In genomic region chr1:132758656-132759370, GRCm38 (mm10) we compare ENCODE assay signal across 8 mouse cellular contexts. TPM values are rescaled to one million over a fixed set of nuclear protein-coding genes. Genes with fewer than 3 reads are reported as not detected.
DNase-seq lines count a peak whose midpoint lies in the region; ATAC-seq lines count a peak whose summit lies in the region.

No protein-coding gene starts in this region.

- WGBS in hindbrain, embryonic 11.5 days, result 10% methylated on average over 24 of the region's 24 CpGs
- WGBS in lung, embryonic 15.5 days, result 8% methylated on average over 24 of the region's 24 CpGs

- H3K9me3 ChIP-seq in hindbrain, embryonic 11.5 days (ENCODE audit: control insufficient read depth, low read length), result no peaks in the 10 kb centered on the region
- no peaks in the 10 kb centered on the region for H3K9me3 ChIP-seq in lung, embryonic 15.5 days

- H3K4me2 ChIP-seq in hindbrain, embryonic 11.5 days (replicated peaks; ENCODE audit: low read depth, low read length), result peak overlapping the region; percentile 20
- peak overlapping the region; percentile 48 for H3K4me2 ChIP-seq in lung, embryonic 15.5 days

- DNase-seq in R1 (ENCODE audit: low read depth, low spot score), result peak; percentile 77
- peak; percentile 84 for DNase-seq in cerebellum, adult 8-10 months
- DNase-seq in forelimb bud, embryonic 11.5 days (ENCODE audit: low read depth, low spot score), result peak; percentile 75
- DNase-seq in hindbrain, embryonic 11.5 days (ENCODE audit: low spot score), result peak; percentile 88
- DNase-seq in layer of hippocampus, adult 9-11 months, result peak; percentile 70
- peak; percentile 54 for DNase-seq in ovary, postnatal 14 days (ENCODE audit: low spot score)
- DNase-seq in yolk sac, embryonic 10.5 days (ENCODE audit: low spot score), result peak; percentile 18

- no peak overlapping the region for H3K9ac ChIP-seq in hindbrain, embryonic 11.5 days (ENCODE audit: low read depth, low read length)
- no peak overlapping the region for H3K9ac ChIP-seq in lung, embryonic 15.5 days

- ATAC-seq in hindbrain, embryonic 11.5 days (ENCODE audit: low FRiP score), result peak; percentile 86
- 0 out of 2 replicates have a peak, but pooled peaks have one; percentile 55 for ATAC-seq in lung, embryonic 15.5 days (ENCODE audit: borderline replicate concordance, extremely low read depth, low FRiP score, low TSS enrichment)

- no peaks in the 10 kb centered on the region for H3K36me3 ChIP-seq in hindbrain, embryonic 11.5 days (ENCODE audit: control insufficient read depth, insufficient read depth, low read length)
- no peaks in the 10 kb centered on the region for H3K36me3 ChIP-seq in lung, embryonic 15.5 days

- 0 out of 2 replicates have a peak overlapping the region, but pooled peaks have one; percentile 4 for H3K4me3 ChIP-seq in hindbrain, embryonic 11.5 days (ENCODE audit: low read depth, low read length)
- no peak overlapping the region for H3K4me3 ChIP-seq in lung, embryonic 15.5 days

- H3K27ac ChIP-seq in hindbrain, embryonic 11.5 days (ENCODE audit: low read depth, low read length), result no peak overlapping the region
- no peak overlapping the region for H3K27ac ChIP-seq in lung, embryonic 15.5 days

- H3K27me3 ChIP-seq in hindbrain, embryonic 11.5 days (ENCODE audit: control insufficient read depth, insufficient read depth, low read length), result no peaks in the 10 kb centered on the region
- H3K27me3 ChIP-seq in lung, embryonic 15.5 days, result peaks cover 10% of the 10 kb centered on the region; the same call in 1 of the 2 replicates

- no peaks in the 10 kb centered on the region for H3K4me1 ChIP-seq in hindbrain, embryonic 11.5 days (replicated peaks; ENCODE audit: control insufficient read depth, insufficient read depth, low read length)
- H3K4me1 ChIP-seq in lung, embryonic 15.5 days, result peaks cover 3% of the 10 kb centered on the region; the same call in 1 of the 2 replicates

RNA-seq across cellular contexts. Expression of gene Nfasc, which starts 17.2 kb away (rescaled TPM):
- 26.9 and 38.0 TPM in 2 replicates for polyA plus RNA-seq in hindbrain, embryonic 11.5 days (2014; fragmentation: Nextera tagmentation; extraction: Ambion mirVana)
- polyA plus RNA-seq in lung, embryonic 15.5 days (2015; fragmentation: Nextera tagmentation; extraction: Ambion mirVana), result 0.57 and 0.65 TPM in 2 replicates

Comparison
In these comparisons a context has a peak if more than half of its experiments do, and no peak if none do; other contexts are left out.
1. DNase-seq: peak in every context shown above with its lines; median percentile 88 in hindbrain, embryonic 11.5 days; 84 in cerebellum, adult 8-10 months; 77 in R1; 75 in forelimb bud, embryonic 11.5 days; 70 in layer of hippocampus, adult 9-11 months; 54 in ovary, postnatal 14 days; 18 in yolk sac, embryonic 10.5 days.
2. RNA of gene Nfasc, which starts 17.2 kb away (polyA plus RNA-seq): 26.9 to 38.0 TPM in hindbrain, embryonic 11.5 days; 0.57 to 0.65 TPM in lung, embryonic 15.5 days; every median in the first group is over 10 times any median in the second.